Mouse (Mus musculus) embryonic stem cell, embryonic (primary cell): ENCODE results near the gene Lhfpl2.

Experiments
- CTCF ChIA-PET, 4 experiments: fragments of 300-600 bp in 2 of 4; fragments of 350-600 bp in 2 of 4; sonication (Branson Sonifier 250); formaldehyde crosslinking; loops; one replicate each; lab custom pipeline; 2022; ENCODE audit warnings: inconsistent platforms in 2 of 4; lab: Charles Lee
- POLR2A ChIA-PET, 4 experiments: fragments of 300-600 bp in 2 of 4; fragments of 350-600 bp in 2 of 4; sonication (Branson Sonifier 250); formaldehyde crosslinking; loops; one replicate each; lab custom pipeline; 2022; ENCODE audit warnings: antibody characterized with exemption in 4 of 4, inconsistent platforms in 1 of 4; lab: Charles Lee

Lhfpl2 gene

GRCm38 (mm10) chr13:94084220-94085126, 26.9 kb downstream of the Lhfpl2 start:
- POLR2A ChIA-PET, result interaction anchor here in 1 of 4 experiments (0.5 kb wide), 1 partner anchor 195 kb away, joined by 4 read pairs; no protein-coding TSS in a partner anchor
- CTCF ChIA-PET, result no interaction called here

- CTCF ChIA-PET, result interaction anchor here in 1 of 4 experiments (0.6 kb wide), 1 partner anchor 100 kb away, joined by 3 read pairs; no protein-coding TSS in a partner anchor
- POLR2A ChIA-PET, result interaction anchor here in 1 of 4 experiments (1.2 kb wide), 1 partner anchor 8 kb away, joined by 3 read pairs; no protein-coding TSS in a partner anchor
Measured at GRCm38 (mm10) chr13:94086090-94086808, 28.7 kb downstream of the Lhfpl2 start.

- CTCF ChIA-PET, result no interaction called here
- POLR2A ChIA-PET, result interaction anchor here in 1 of 4 experiments (1.2 kb wide), 1 partner anchor 9 kb away, joined by 3 read pairs; no protein-coding TSS in a partner anchor
Measured at GRCm38 (mm10) chr13:94087061-94087460, 29.5 kb downstream of the Lhfpl2 start.

GRCm38 (mm10) chr13:94088788-94089187, 31.2 kb downstream of the Lhfpl2 start:
- CTCF ChIA-PET, result interaction anchor here (0.6 to 1.1 kb wide), 7 partner anchors 10 to 722 kb away, joined by 3 to 10 read pairs (median 3); no protein-coding TSS in a partner anchor
- POLR2A ChIA-PET, result interaction anchor here in 1 of 4 experiments (0.7 kb wide), 1 partner anchor 10 kb away, joined by 3 read pairs; no protein-coding TSS in a partner anchor

- POLR2A ChIA-PET, result interaction anchor here in 1 of 4 experiments (1.4 kb wide), 1 partner anchor 21 kb away, joined by 5 read pairs; no protein-coding TSS in a partner anchor
Measured at GRCm38 (mm10) chr13:94089286-94089685, 31.7 kb downstream of the Lhfpl2 start.

GRCm38 (mm10) chr13:94091366-94091765, 33.8 kb downstream of the Lhfpl2 start:
- POLR2A ChIA-PET, result no interaction called here
- CTCF ChIA-PET, result no interaction called here

More at GRCm38 (mm10) chr13:94089286-94089685, 31.7 kb downstream of the Lhfpl2 start:
- CTCF ChIA-PET, result interaction anchor here in 2 of 4 experiments (0.6 kb wide), 2 partner anchors 10 to 284 kb away, joined by 3 to 7 read pairs; no protein-coding TSS in a partner anchor

- POLR2A ChIA-PET, result no interaction called here
- CTCF ChIA-PET, result no interaction called here
Measured at GRCm38 (mm10) chr13:94094176-94094575, 36.6 kb downstream of the Lhfpl2 start.

GRCm38 (mm10) chr13:94094625-94095024, 37.0 kb downstream of the Lhfpl2 start:
- ChIA-PET POLR2A (no interaction called here), CTCF (interaction anchor here in 1 of 4 experiments (0.7 kb wide), 1 partner anchor 22 kb away, joined by 3 read pairs; no protein-coding TSS in a partner anchor)

GRCm38 (mm10) chr13:94095202-94095601, 37.6 kb downstream of the Lhfpl2 start:
- ChIA-PET CTCF (interaction anchor here in 1 of 4 experiments (0.7 kb wide), 1 partner anchor 22 kb away, joined by 3 read pairs; no protein-coding TSS in a partner anchor), POLR2A (no interaction called here)

GRCm38 (mm10) chr13:94097667-94098066, 40.1 kb downstream of the Lhfpl2 start:
- CTCF ChIA-PET, result no interaction called here
- POLR2A ChIA-PET, result no interaction called here

- CTCF ChIA-PET, result interaction anchor here in 2 of 4 experiments (0.6 to 0.9 kb wide), 3 partner anchors 10 to 41 kb away, joined by 3 to 7 read pairs (median 6); no protein-coding TSS in a partner anchor
- POLR2A ChIA-PET, result interaction anchor here in 2 of 4 experiments (0.5 to 0.6 kb wide), 3 partner anchors 10 to 290 kb away, joined by 3 to 5 read pairs (median 3); no protein-coding TSS in a partner anchor
Measured at GRCm38 (mm10) chr13:94098369-94099084, 40.9 kb downstream of the Lhfpl2 start.

GRCm38 (mm10) chr13:94099087-94099486, 41.5 kb downstream of the Lhfpl2 start:
- ChIA-PET POLR2A (interaction anchor here in 2 of 4 experiments (0.5 to 0.6 kb wide), 3 partner anchors 11 to 291 kb away, joined by 3 to 5 read pairs (median 3); no protein-coding TSS in a partner anchor), CTCF (interaction anchor here in 3 of 4 experiments (0.6 to 0.9 kb wide), 3 partner anchors 10 to 31 kb away, joined by 3 to 25 read pairs (median 7); no protein-coding TSS in a partner anchor)

- POLR2A ChIA-PET, result no interaction called here
- CTCF ChIA-PET, result no interaction called here
Measured at GRCm38 (mm10) chr13:94100361-94100760, 42.8 kb downstream of the Lhfpl2 start.

GRCm38 (mm10) chr13:94101020-94101571, 43.5 kb downstream of the Lhfpl2 start:
- ChIA-PET POLR2A (no interaction called here), CTCF (interaction anchor here in 2 of 4 experiments (0.5 to 1.2 kb wide), 3 partner anchors 104 to 1604 kb away, joined by 3 to 7 read pairs (median 6); no protein-coding TSS in a partner anchor)

GRCm38 (mm10) chr13:94104866-94105475, 47.4 kb downstream of the Lhfpl2 start:
- ChIA-PET POLR2A (interaction anchor here in 1 of 4 experiments (0.9 to 1.0 kb wide), 2 partner anchors 46 to 134 kb away, joined by 3 read pairs; no protein-coding TSS in a partner anchor), CTCF (interaction anchor here in 3 of 4 experiments (0.5 to 0.6 kb wide), 3 partner anchors 16 to 340 kb away, joined by 4 to 10 read pairs (median 9); no protein-coding TSS in a partner anchor)

- ChIA-PET CTCF (no interaction called here), POLR2A (no interaction called here)
Measured at GRCm38 (mm10) chr13:94106431-94106830, 48.8 kb downstream of the Lhfpl2 start.

GRCm38 (mm10) chr13:94106983-94107382, 49.4 kb downstream of the Lhfpl2 start:
- ChIA-PET CTCF (no interaction called here), POLR2A (no interaction called here)
